Mouse (Mus musculus): ENCODE data around the gene Fam161b.
A peak's percentile ranks its signal among the peaks of the same experiment; 100 is the strongest.
"Not testable (repeated sequence)": the region's sequence is repeated elsewhere in the genome, so short reads cannot be mapped to it uniquely, and the experiment has no call there.

Gene Fam161b

GRCm38 (mm10) chr12:84382369-84382768, 20.7 kb upstream of the Fam161b start:
- DNase-seq (ENCODE audit: low read depth, low spot score), result no peak

- no peak for DNase-seq (ENCODE audit: low read depth, low spot score)
Observed at GRCm38 (mm10) chr12:84373831-84374481, 12.3 kb upstream of the Fam161b start.

- DNase-seq (ENCODE audit: low read depth, low spot score), result no peak
Observed at GRCm38 (mm10) chr12:84371647-84372046, 10.0 kb upstream of the Fam161b start.

GRCm38 (mm10) chr12:84366971-84367370, 5.3 kb upstream of the Fam161b start:
- DNase-seq (ENCODE audit: low read depth, low spot score), result no peak

GRCm38 (mm10) chr12:84365137-84365536, 3.5 kb upstream of the Fam161b start:
- no peak for DNase-seq (ENCODE audit: low read depth, low spot score)

- no peak for DNase-seq (ENCODE audit: low read depth, low spot score)
Observed at GRCm38 (mm10) chr12:84364291-84364690, 2.7 kb upstream of the Fam161b start.

- DNase-seq (ENCODE audit: low read depth, low spot score), result no peak
Observed at GRCm38 (mm10) chr12:84362872-84363271, 1.2 kb upstream of the Fam161b start.

- not testable (repeated sequence) for DNase-seq (ENCODE audit: low read depth, low spot score)
Observed at GRCm38 (mm10) chr12:84358699-84359098, 2.9 kb downstream of the Fam161b start.

GRCm38 (mm10) chr12:84347192-84347591, 14.4 kb downstream of the Fam161b start:
- DNase-seq (ENCODE audit: low read depth, low spot score), result no peak

GRCm38 (mm10) chr12:84336963-84337625, 24.5 kb downstream of the Fam161b start:
- no peak for DNase-seq (ENCODE audit: low read depth, low spot score)

GRCm38 (mm10) chr12:84327111-84327512, 34.5 kb downstream of the Fam161b start:
- no peak for DNase-seq (ENCODE audit: low read depth, low spot score)

GRCm38 (mm10) chr12:84316721-84317621, 44.7 kb downstream of the Fam161b start, which contains the start of gene Zfp410:
Gene Zfp410, plus strand, starts transcription at chr12:84316852.
- peak; percentile 80 for DNase-seq (ENCODE audit: low read depth, low spot score)

GRCm38 (mm10) chr12:84316006-84316405, 45.6 kb downstream of the Fam161b start:
- DNase-seq (ENCODE audit: low read depth, low spot score), result no peak

- no peak for DNase-seq (ENCODE audit: low read depth, low spot score)
Observed at GRCm38 (mm10) chr12:84311306-84311705, 50.3 kb downstream of the Fam161b start.

GRCm38 (mm10) chr12:84304554-84304953, 57.1 kb downstream of the Fam161b start:
- no peak for DNase-seq (ENCODE audit: low read depth, low spot score)

- no peak for DNase-seq (ENCODE audit: low read depth, low spot score)
Observed at GRCm38 (mm10) chr12:84304101-84304500, 57.5 kb downstream of the Fam161b start.

- DNase-seq (ENCODE audit: low read depth, low spot score), result no peak
Observed at GRCm38 (mm10) chr12:84299265-84299664, 62.4 kb downstream of the Fam161b start.

- no peak for DNase-seq (ENCODE audit: low read depth, low spot score)
Observed at GRCm38 (mm10) chr12:84297851-84298250, 63.8 kb downstream of the Fam161b start.
